Comparison of ENCODE assay signal across 18 mouse cellular contexts in genomic region chr2:109950311-109950710, GRCm38 (mm10). TPM values are rescaled to one million over a fixed set of nuclear protein-coding genes. Genes with fewer than 3 reads are reported as not detected.
DNase-seq lines count a peak whose midpoint lies in the region; ATAC-seq and TF ChIP-seq lines count a peak whose summit lies in the region.
"Had no signal": no experiment of that assay in that cellular context is flagged by ENCODE, and none has a peak within 500 bp of the region (broad histone marks: within the 10 kb centered on the region; RNA-seq: fewer than 3 reads in every experiment).

No protein-coding gene starts in this region.

- no peak for ATAC-seq in hindbrain, embryonic 13.5 days (ENCODE audit: low FRiP score)
- ATAC-seq in hindbrain, embryonic 14.5 days (ENCODE audit: low FRiP score) = no peak
- ATAC-seq in liver, postnatal 0 days = no peak
- ATAC-seq: activated CD4-positive, CD25-positive, alpha-beta regulatory T cell, adult 4 months; forebrain, embryonic 13.5 days; forebrain, postnatal 0 days; Patski had no signal

- 0 out of 2 replicates have a peak overlapping the region, but pooled peaks have one; percentile 13 for H3K27ac ChIP-seq in heart, embryonic 10.5 days
- H3K27ac ChIP-seq in hindbrain, embryonic 13.5 days = peak overlapping the region; percentile 46; the same call in 1 of the 2 replicates
- no peak overlapping the region for H3K27ac ChIP-seq in hindbrain, embryonic 14.5 days
- H3K27ac ChIP-seq in liver, postnatal 0 days (ENCODE audit: low read depth) = peak overlapping the region; percentile 48; the same call in 1 of the 2 replicates
- H3K27ac ChIP-seq: embryonic facial prominence, embryonic 10.5 days; forebrain, embryonic 13.5 days; hindbrain, embryonic 15.5 days had no signal

- no peaks in the 10 kb centered on the region for H3K27me3 ChIP-seq in heart, embryonic 10.5 days (ENCODE audit: insufficient read depth, poor library complexity, severe bottlenecking)
- no peaks in the 10 kb centered on the region for H3K27me3 ChIP-seq in hindbrain, embryonic 13.5 days
- no peaks in the 10 kb centered on the region for H3K27me3 ChIP-seq in hindbrain, embryonic 14.5 days (ENCODE audit: control insufficient read depth, insufficient read depth, low read length)
- no peaks in the 10 kb centered on the region for H3K27me3 ChIP-seq in liver, postnatal 0 days (ENCODE audit: insufficient read depth, low read length)
- H3K27me3 ChIP-seq: CH12.LX; hindbrain, embryonic 15.5 days; Patski had no signal

- no peak for TF ChIP-seq EP300 in liver, postnatal 0 days (IDR thresholded peaks at IDR 0.05; ENCODE audit: low read depth)

- WGBS in heart, embryonic 10.5 days = 73% methylated on average over 3 of the region's 3 CpGs
- WGBS in hindbrain, embryonic 13.5 days = 70% methylated on average over 3 of the region's 3 CpGs
- WGBS in hindbrain, embryonic 14.5 days = 58% methylated on average over 3 of the region's 3 CpGs
- 69% methylated on average over 3 of the region's 3 CpGs for WGBS in liver, postnatal 0 days (ENCODE audit: insufficient replicate concordance)

- H3K36me3 ChIP-seq in heart, embryonic 10.5 days = no peaks in the 10 kb centered on the region
- no peaks in the 10 kb centered on the region for H3K36me3 ChIP-seq in hindbrain, embryonic 13.5 days
- H3K36me3 ChIP-seq in hindbrain, embryonic 14.5 days (replicated peaks; ENCODE audit: control insufficient read depth, insufficient read depth) = no peaks in the 10 kb centered on the region
- H3K36me3 ChIP-seq in liver, postnatal 0 days (replicated peaks; ENCODE audit: insufficient read depth, low read length) = no peaks in the 10 kb centered on the region
- H3K36me3 ChIP-seq: embryonic facial prominence, embryonic 10.5 days; hindbrain, embryonic 15.5 days had no signal

- no peak overlapping the region for H3K9ac ChIP-seq in hindbrain, embryonic 13.5 days
- H3K9ac ChIP-seq in hindbrain, embryonic 14.5 days = no peak overlapping the region
- no peak overlapping the region for H3K9ac ChIP-seq in liver, postnatal 0 days (replicated peaks)
- H3K9ac ChIP-seq: forebrain, embryonic 13.5 days; forebrain, postnatal 0 days; hindbrain, embryonic 15.5 days had no signal

- H3K9me3 ChIP-seq in heart, embryonic 10.5 days = no peaks in the 10 kb centered on the region
- no peaks in the 10 kb centered on the region for H3K9me3 ChIP-seq in hindbrain, embryonic 13.5 days
- H3K9me3 ChIP-seq in hindbrain, embryonic 14.5 days (ENCODE audit: control insufficient read depth, low read length) = no peaks in the 10 kb centered on the region
- H3K9me3 ChIP-seq in liver, postnatal 0 days (ENCODE audit: low read length) = no peaks in the 10 kb centered on the region
- H3K9me3 ChIP-seq: embryonic facial prominence, embryonic 10.5 days; forebrain, embryonic 13.5 days; hindbrain, embryonic 15.5 days had no signal

- no peak overlapping the region for H3K4me2 ChIP-seq in hindbrain, embryonic 13.5 days
- H3K4me2 ChIP-seq in hindbrain, embryonic 14.5 days (replicated peaks) = no peak overlapping the region
- no peak overlapping the region for H3K4me2 ChIP-seq in liver, postnatal 0 days (ENCODE audit: low read depth, low read length)
- H3K4me2 ChIP-seq: forebrain, embryonic 13.5 days; hindbrain, embryonic 15.5 days had no signal

- DNase-seq in heart, embryonic 10.5 days (ENCODE audit: low spot score) = no peak
- no peak for DNase-seq in heart, adult 8-10 months (ENCODE audit: low spot score)
- no peak for DNase-seq in hindbrain, embryonic 14.5 days (ENCODE audit: low spot score)
- DNase-seq in adipocyte (ENCODE audit: low spot score) = peak; percentile 80
- DNase-seq in liver, postnatal 0 days = no peak
- DNase-seq: adrenal gland, adult 2 months; adrenal gland, postnatal 25 days; cerebellum, postnatal 10 days; forebrain, postnatal 0 days; gastrocnemius, postnatal 25 days; heart, postnatal 10 days had no signal

- no peak for TF ChIP-seq CTCF in liver, postnatal 0 days (IDR thresholded peaks at IDR 0.05; ENCODE audit: low read depth)

- no peak overlapping the region for H3K4me3 ChIP-seq in heart, embryonic 10.5 days
- no peak overlapping the region for H3K4me3 ChIP-seq in hindbrain, embryonic 13.5 days
- no peak overlapping the region for H3K4me3 ChIP-seq in hindbrain, embryonic 14.5 days (replicated peaks; ENCODE audit: low read length)
- no peak overlapping the region for H3K4me3 ChIP-seq in liver, postnatal 0 days (ENCODE audit: low read depth, low read length)
- H3K4me3 ChIP-seq: embryonic facial prominence, embryonic 10.5 days; forebrain, embryonic 13.5 days; hindbrain, embryonic 15.5 days had no signal

- H3K4me1 ChIP-seq in heart, embryonic 10.5 days = peaks cover 55% of the 10 kb centered on the region
- peaks cover 38% of the 10 kb centered on the region for H3K4me1 ChIP-seq in hindbrain, embryonic 13.5 days (replicated peaks)
- H3K4me1 ChIP-seq in hindbrain, embryonic 14.5 days (replicated peaks; ENCODE audit: control insufficient read depth, insufficient read depth, low read length) = peaks cover 27% of the 10 kb centered on the region
- peaks cover 17% of the 10 kb centered on the region for H3K4me1 ChIP-seq in liver, postnatal 0 days (ENCODE audit: insufficient read depth)

RNA-seq across cellular contexts. Expression of gene Lgr4, which starts 32.9 kb away (rescaled TPM):
- polyA plus RNA-seq in heart, embryonic 10.5 days (2016; fragmentation: Nextera tagmentation; extraction: Ambion mirVana) = 10.2 and 12.7 TPM in 2 replicates
- total RNA-seq in heart, adult 8-10 months (2022) = 10 to 100 TPM; 21.8 to 23.5 (median 22.8) TPM
- 9.5 and 10.5 TPM in 2 replicates for polyA plus RNA-seq in hindbrain, embryonic 13.5 days (2015; fragmentation: Nextera tagmentation; extraction: Ambion mirVana)
- 13.1 and 13.6 TPM in 2 replicates for polyA plus RNA-seq in hindbrain, embryonic 14.5 days (2014; fragmentation: Nextera tagmentation; extraction: Ambion mirVana)
- polyA plus RNA-seq in liver, postnatal 0 days (2015; fragmentation: Nextera tagmentation; extraction: Ambion mirVana) = 3.9 and 4.2 TPM in 2 replicates

RNA-seq across cellular contexts. Expression of gene Lin7c, which starts 59.7 kb away (rescaled TPM):
- polyA plus RNA-seq in heart, embryonic 10.5 days (2016; fragmentation: Nextera tagmentation; extraction: Ambion mirVana) = 50.8 and 54.3 TPM in 2 replicates
- 10 to 100 TPM; 41.5 to 45.6 (median 43.7) TPM for total RNA-seq in heart, adult 8-10 months (2022)
- polyA plus RNA-seq in hindbrain, embryonic 13.5 days (2015; fragmentation: Nextera tagmentation; extraction: Ambion mirVana) = 176 and 180 TPM in 2 replicates
- polyA plus RNA-seq in hindbrain, embryonic 14.5 days (2014; fragmentation: Nextera tagmentation; extraction: Ambion mirVana) = 224 and 251 TPM in 2 replicates
- 16.2 and 17.5 TPM in 2 replicates for polyA plus RNA-seq in liver, postnatal 0 days (2015; fragmentation: Nextera tagmentation; extraction: Ambion mirVana)
